Mouse (Mus musculus): Measurements from ENCODE around the gene Prkce.
"Not testable (repeated sequence)": the region's sequence is repeated elsewhere in the genome, so short reads cannot be mapped to it uniquely, and the experiment has no call there.

The Prkce gene

GRCm38 (mm10) chr17:86445900-86446299 is 278.3 kb downstream of the Prkce start:
- no peak for DNase-seq (ENCODE audit: low spot score in 2 of 2)

- no peak for DNase-seq (ENCODE audit: low spot score in 2 of 2)
Observed at GRCm38 (mm10) chr17:86447101-86447598, 279.6 kb downstream of the Prkce start.

GRCm38 (mm10) chr17:86452934-86453333 is 285.3 kb downstream of the Prkce start:
- DNase-seq (ENCODE audit: low spot score in 2 of 2) = no peak

GRCm38 (mm10) chr17:86453673-86454350 is 286.2 kb downstream of the Prkce start:
- DNase-seq (ENCODE audit: low spot score in 2 of 2) = no peak

GRCm38 (mm10) chr17:86454351-86454706 is 286.7 kb downstream of the Prkce start:
- DNase-seq (ENCODE audit: low spot score in 2 of 2) = no peak

GRCm38 (mm10) chr17:86456512-86456911 is 288.9 kb downstream of the Prkce start:
- DNase-seq (ENCODE audit: low spot score in 2 of 2) = no peak

- DNase-seq (ENCODE audit: low spot score in 2 of 2) = no peak
Observed at GRCm38 (mm10) chr17:86458302-86458980, 290.9 kb downstream of the Prkce start.

- DNase-seq (ENCODE audit: low spot score in 2 of 2) = no peak
Observed at GRCm38 (mm10) chr17:86460645-86461430, 293.3 kb downstream of the Prkce start.

GRCm38 (mm10) chr17:86463369-86463768 is 295.8 kb downstream of the Prkce start:
- DNase-seq (ENCODE audit: low spot score in 2 of 2) = no peak

GRCm38 (mm10) chr17:86464197-86464596 is 296.6 kb downstream of the Prkce start:
- DNase-seq (ENCODE audit: low spot score in 2 of 2) = no peak

GRCm38 (mm10) chr17:86464689-86465363 is 297.2 kb downstream of the Prkce start:
- DNase-seq (ENCODE audit: low spot score in 2 of 2) = no peak

GRCm38 (mm10) chr17:86465865-86466264 is 298.3 kb downstream of the Prkce start:
- DNase-seq (ENCODE audit: low spot score in 2 of 2) = no peak

GRCm38 (mm10) chr17:86466412-86466811 is 298.8 kb downstream of the Prkce start:
- DNase-seq (ENCODE audit: low spot score in 2 of 2) = no peak

- no peak for DNase-seq (ENCODE audit: low spot score in 2 of 2)
Observed at GRCm38 (mm10) chr17:86466871-86467270, 299.3 kb downstream of the Prkce start.

GRCm38 (mm10) chr17:86467291-86467898 is 299.8 kb downstream of the Prkce start:
- DNase-seq (ENCODE audit: low spot score in 2 of 2) = no peak

GRCm38 (mm10) chr17:86467967-86468366 is 300.4 kb downstream of the Prkce start:
- DNase-seq (ENCODE audit: low spot score in 2 of 2) = no peak

- DNase-seq (ENCODE audit: low spot score in 2 of 2) = no peak
Observed at GRCm38 (mm10) chr17:86470160-86470559, 302.6 kb downstream of the Prkce start.

GRCm38 (mm10) chr17:86471684-86472083 is 304.1 kb downstream of the Prkce start:
- no peak for DNase-seq (ENCODE audit: low spot score in 2 of 2)

- DNase-seq (ENCODE audit: low spot score in 2 of 2) = no peak
Observed at GRCm38 (mm10) chr17:86476674-86477073, 309.1 kb downstream of the Prkce start.

GRCm38 (mm10) chr17:86477401-86477800 is 309.8 kb downstream of the Prkce start:
- not testable (repeated sequence) for DNase-seq (ENCODE audit: low spot score in 2 of 2)

- DNase-seq (ENCODE audit: low spot score in 2 of 2) = no peak
Observed at GRCm38 (mm10) chr17:86479406-86479805, 311.8 kb downstream of the Prkce start.
